Mouse (Mus musculus): ENCODE data around the gene Mas1. TPM values are rescaled to one million over a fixed set of nuclear protein-coding genes. Genes with fewer than 3 reads are reported as not detected.

Mas1 gene
- polyA plus RNA-seq, 1 experiment from 2014 or later, result 0.78 TPM

- 82% methylated on average over 6 of the region's 6 CpGs for WGBS
Measured at GRCm38 (mm10) chr17:12843826-12844225, 24.1 kb downstream of the Mas1 start.

GRCm38 (mm10) chr17:12839475-12840267 lies 28.3 kb downstream of the Mas1 start:
- no peak overlapping the region for H3K27ac ChIP-seq (ENCODE audit: low read length)
- H3K4me1 ChIP-seq (ENCODE audit: control insufficient read depth, insufficient read depth, low read length), result no peaks in the 10 kb centered on the region
- H3K9me3 ChIP-seq (ENCODE audit: control insufficient read depth, low read length), result no peaks in the 10 kb centered on the region
- H3K4me2 ChIP-seq (ENCODE audit: low read depth, low read length), result no peak overlapping the region
- ATAC-seq, result no peak
- H3K27me3 ChIP-seq (replicated peaks; ENCODE audit: control insufficient read depth, insufficient read depth, low read length), result no peaks in the 10 kb centered on the region
- no peaks in the 10 kb centered on the region for H3K36me3 ChIP-seq (ENCODE audit: control insufficient read depth, insufficient read depth, low read length)
- H3K9ac ChIP-seq (ENCODE audit: low read depth, low read length), result no peak overlapping the region
- 62% methylated on average over 10 of the region's 10 CpGs for WGBS
- H3K4me3 ChIP-seq (ENCODE audit: low read length), result no peak overlapping the region

More at GRCm38 (mm10) chr17:12843826-12844225, 24.1 kb downstream of the Mas1 start:
- no peaks in the 10 kb centered on the region for H3K27me3 ChIP-seq (replicated peaks; ENCODE audit: control insufficient read depth, insufficient read depth, low read length)
- no peak overlapping the region for H3K27ac ChIP-seq (ENCODE audit: low read length)
- H3K4me2 ChIP-seq (ENCODE audit: low read depth, low read length), result no peak overlapping the region
- no peak overlapping the region for H3K9ac ChIP-seq (ENCODE audit: low read depth, low read length)
- no peaks in the 10 kb centered on the region for H3K9me3 ChIP-seq (ENCODE audit: control insufficient read depth, low read length)
- H3K4me3 ChIP-seq (ENCODE audit: low read length), result no peak overlapping the region
- no peak for ATAC-seq
- peaks cover 2% of the 10 kb centered on the region; the same call in 1 of the 2 replicates for H3K4me1 ChIP-seq (ENCODE audit: control insufficient read depth, insufficient read depth, low read length)
- H3K36me3 ChIP-seq (ENCODE audit: control insufficient read depth, insufficient read depth, low read length), result no peaks in the 10 kb centered on the region

- Histone ChIP-seq H3K27me3 (replicated peaks; ENCODE audit: control insufficient read depth, insufficient read depth, low read length) (no peaks in the 10 kb centered on the region), H3K4me2 (ENCODE audit: low read depth, low read length) (no peak overlapping the region), H3K9ac (ENCODE audit: low read depth, low read length) (no peak overlapping the region), H3K9me3 (ENCODE audit: control insufficient read depth, low read length) (no peaks in the 10 kb centered on the region), H3K4me1 (ENCODE audit: control insufficient read depth, insufficient read depth, low read length) (0 out of 2 replicates have a peak, but pooled peaks cover 3% of the 10 kb centered on the region), H3K4me3 (ENCODE audit: low read length) (no peak overlapping the region), H3K27ac (ENCODE audit: low read length) (no peak overlapping the region), H3K36me3 (ENCODE audit: control insufficient read depth, insufficient read depth, low read length) (no peaks in the 10 kb centered on the region)
- no peak for ATAC-seq
- WGBS, result 87% methylated on average over 5 of the region's 5 CpGs
Measured at GRCm38 (mm10) chr17:12835738-12836137, 32.2 kb downstream of the Mas1 start.

- no peak for ATAC-seq
- Histone ChIP-seq H3K4me2 (ENCODE audit: low read depth, low read length) (no peak overlapping the region), H3K27me3 (replicated peaks; ENCODE audit: control insufficient read depth, insufficient read depth, low read length) (no peaks in the 10 kb centered on the region), H3K36me3 (ENCODE audit: control insufficient read depth, insufficient read depth, low read length) (no peaks in the 10 kb centered on the region), H3K9ac (ENCODE audit: low read depth, low read length) (no peak overlapping the region), H3K27ac (ENCODE audit: low read length) (no peak overlapping the region), H3K4me1 (ENCODE audit: control insufficient read depth, insufficient read depth, low read length) (0 out of 2 replicates have a peak, but pooled peaks cover 3% of the 10 kb centered on the region), H3K9me3 (ENCODE audit: control insufficient read depth, low read length) (no peaks in the 10 kb centered on the region), H3K4me3 (ENCODE audit: low read length) (no peak overlapping the region)
- 72% methylated on average over 3 of the region's 3 CpGs for WGBS
Measured at GRCm38 (mm10) chr17:12834826-12835225, 33.1 kb downstream of the Mas1 start.

- H3K4me3 ChIP-seq (ENCODE audit: low read length), result no peak overlapping the region
- no peaks in the 10 kb centered on the region for H3K9me3 ChIP-seq (ENCODE audit: control insufficient read depth, low read length)
- H3K9ac ChIP-seq (ENCODE audit: low read depth, low read length), result no peak overlapping the region
- WGBS, result 77% methylated on average over 3 of the region's 3 CpGs
- no peak overlapping the region for H3K27ac ChIP-seq (ENCODE audit: low read length)
- ATAC-seq, result no peak
- H3K4me1 ChIP-seq (ENCODE audit: control insufficient read depth, insufficient read depth, low read length), result 0 out of 2 replicates have a peak, but pooled peaks cover 3% of the 10 kb centered on the region
- H3K4me2 ChIP-seq (ENCODE audit: low read depth, low read length), result no peak overlapping the region
- H3K27me3 ChIP-seq (replicated peaks; ENCODE audit: control insufficient read depth, insufficient read depth, low read length), result no peaks in the 10 kb centered on the region
- H3K36me3 ChIP-seq (ENCODE audit: control insufficient read depth, insufficient read depth, low read length), result no peaks in the 10 kb centered on the region
Measured at GRCm38 (mm10) chr17:12834317-12834716, 33.6 kb downstream of the Mas1 start.

GRCm38 (mm10) chr17:12832657-12833056 lies 35.3 kb downstream of the Mas1 start:
- Histone ChIP-seq H3K4me2 (ENCODE audit: low read depth, low read length) (no peak overlapping the region), H3K36me3 (ENCODE audit: control insufficient read depth, insufficient read depth, low read length) (no peaks in the 10 kb centered on the region), H3K9ac (ENCODE audit: low read depth, low read length) (no peak overlapping the region), H3K27me3 (replicated peaks; ENCODE audit: control insufficient read depth, insufficient read depth, low read length) (no peaks in the 10 kb centered on the region), H3K27ac (ENCODE audit: low read length) (no peak overlapping the region), H3K9me3 (ENCODE audit: control insufficient read depth, low read length) (no peaks in the 10 kb centered on the region), H3K4me1 (ENCODE audit: control insufficient read depth, insufficient read depth, low read length) (0 out of 2 replicates have a peak, but pooled peaks cover 3% of the 10 kb centered on the region), H3K4me3 (ENCODE audit: low read length) (no peak overlapping the region)
- 87% methylated on average over 4 of the region's 4 CpGs for WGBS
- peak; percentile 83 for ATAC-seq

GRCm38 (mm10) chr17:12832231-12832630 lies 35.7 kb downstream of the Mas1 start:
- no peaks in the 10 kb centered on the region for H3K36me3 ChIP-seq (ENCODE audit: control insufficient read depth, insufficient read depth, low read length)
- no peak overlapping the region for H3K4me2 ChIP-seq (ENCODE audit: low read depth, low read length)
- H3K27me3 ChIP-seq (replicated peaks; ENCODE audit: control insufficient read depth, insufficient read depth, low read length), result no peaks in the 10 kb centered on the region
- no peak overlapping the region for H3K4me3 ChIP-seq (ENCODE audit: low read length)
- 92% methylated on average over 3 of the region's 3 CpGs for WGBS
- H3K27ac ChIP-seq (ENCODE audit: low read length), result no peak overlapping the region
- ATAC-seq, result no peak
- H3K9me3 ChIP-seq (ENCODE audit: control insufficient read depth, low read length), result no peaks in the 10 kb centered on the region
- 0 out of 2 replicates have a peak, but pooled peaks cover 3% of the 10 kb centered on the region for H3K4me1 ChIP-seq (ENCODE audit: control insufficient read depth, insufficient read depth, low read length)
- H3K9ac ChIP-seq (ENCODE audit: low read depth, low read length), result no peak overlapping the region

- Histone ChIP-seq H3K4me1 (ENCODE audit: control insufficient read depth, insufficient read depth, low read length) (0 out of 2 replicates have a peak, but pooled peaks cover 3% of the 10 kb centered on the region), H3K27ac (ENCODE audit: low read length) (no peak overlapping the region), H3K36me3 (ENCODE audit: control insufficient read depth, insufficient read depth, low read length) (no peaks in the 10 kb centered on the region), H3K4me2 (ENCODE audit: low read depth, low read length) (no peak overlapping the region), H3K27me3 (replicated peaks; ENCODE audit: control insufficient read depth, insufficient read depth, low read length) (no peaks in the 10 kb centered on the region), H3K9me3 (ENCODE audit: control insufficient read depth, low read length) (no peaks in the 10 kb centered on the region), H3K9ac (ENCODE audit: low read depth, low read length) (no peak overlapping the region), H3K4me3 (ENCODE audit: low read length) (no peak overlapping the region)
- ATAC-seq, result no peak
- WGBS, result 67% methylated on average over 5 of the region's 5 CpGs
Measured at GRCm38 (mm10) chr17:12830351-12830750, 37.6 kb downstream of the Mas1 start.

- WGBS, result 92% methylated on average over 4 of the region's 4 CpGs
- Histone ChIP-seq H3K9ac (ENCODE audit: low read depth, low read length) (no peak overlapping the region), H3K4me3 (ENCODE audit: low read length) (no peak overlapping the region), H3K36me3 (ENCODE audit: control insufficient read depth, insufficient read depth, low read length) (peaks cover 34% of the 10 kb centered on the region), H3K27me3 (replicated peaks; ENCODE audit: control insufficient read depth, insufficient read depth, low read length) (no peaks in the 10 kb centered on the region), H3K27ac (ENCODE audit: low read length) (no peak overlapping the region), H3K9me3 (ENCODE audit: control insufficient read depth, low read length) (peaks cover 28% of the 10 kb centered on the region), H3K4me1 (ENCODE audit: control insufficient read depth, insufficient read depth, low read length) (no peaks in the 10 kb centered on the region), H3K4me2 (ENCODE audit: low read depth, low read length) (no peak overlapping the region)
- no peak for ATAC-seq
Measured at GRCm38 (mm10) chr17:12815885-12816284, 52.1 kb downstream of the Mas1 start.

Data from intestine, embryonic 16.5 days (tissue).